Mouse (Mus musculus) ovary, postnatal 10 days (tissue): Measurements from ENCODE around the gene Gli2.

Source experiments
- DNase-seq: peaks from one replicate; pipeline ENCODE4 v3.0.0; 2022; ENCODE audit warnings: low spot score

Gli2 gene

GRCm38 (mm10) chr1:118901868-118902586, 151.4 kb downstream of the Gli2 start:
- no peak for DNase-seq

- DNase-seq: no peak
Observed at GRCm38 (mm10) chr1:118898351-118898750, 155.1 kb downstream of the Gli2 start.

DNA sequence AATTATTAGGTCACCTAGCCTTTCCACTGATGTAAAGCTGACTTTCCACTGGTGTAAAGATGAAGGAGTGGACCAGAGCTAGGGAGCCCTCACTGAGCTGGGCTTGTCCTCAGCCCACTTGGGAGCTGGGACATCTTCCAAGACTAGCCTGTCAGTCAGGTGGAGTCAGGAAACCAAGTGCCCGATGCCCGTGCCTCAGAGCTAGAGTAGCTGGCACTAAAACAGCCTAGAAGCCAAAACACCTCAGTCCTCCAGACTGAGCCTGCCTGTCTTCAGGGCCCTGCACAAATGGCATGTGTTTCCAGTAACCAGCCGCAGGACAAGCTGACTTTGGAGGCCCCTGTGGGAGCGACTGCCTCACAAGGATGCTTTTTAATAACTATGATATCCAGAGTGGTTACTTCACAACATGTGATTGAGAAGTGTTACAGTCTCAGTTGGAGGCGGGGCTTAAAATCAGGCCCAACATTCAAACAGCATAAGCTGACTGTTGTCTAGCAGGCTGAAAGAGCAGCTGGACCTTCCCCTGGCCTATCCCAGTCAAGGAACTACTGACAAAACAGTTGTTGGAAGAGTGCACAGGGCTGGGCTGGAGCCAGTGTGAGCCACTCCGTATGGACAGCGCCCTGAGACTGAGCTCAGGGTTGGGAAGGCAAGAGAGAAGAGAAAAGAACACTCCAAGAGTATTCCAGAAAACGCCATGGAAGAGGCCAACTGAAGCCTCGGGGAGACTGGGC, 158.2 kb downstream of the Gli2 start:
- DNase-seq: no peak

GRCm38 (mm10) chr1:118891395-118891794, 162.0 kb downstream of the Gli2 start:
- no peak for DNase-seq

DNA sequence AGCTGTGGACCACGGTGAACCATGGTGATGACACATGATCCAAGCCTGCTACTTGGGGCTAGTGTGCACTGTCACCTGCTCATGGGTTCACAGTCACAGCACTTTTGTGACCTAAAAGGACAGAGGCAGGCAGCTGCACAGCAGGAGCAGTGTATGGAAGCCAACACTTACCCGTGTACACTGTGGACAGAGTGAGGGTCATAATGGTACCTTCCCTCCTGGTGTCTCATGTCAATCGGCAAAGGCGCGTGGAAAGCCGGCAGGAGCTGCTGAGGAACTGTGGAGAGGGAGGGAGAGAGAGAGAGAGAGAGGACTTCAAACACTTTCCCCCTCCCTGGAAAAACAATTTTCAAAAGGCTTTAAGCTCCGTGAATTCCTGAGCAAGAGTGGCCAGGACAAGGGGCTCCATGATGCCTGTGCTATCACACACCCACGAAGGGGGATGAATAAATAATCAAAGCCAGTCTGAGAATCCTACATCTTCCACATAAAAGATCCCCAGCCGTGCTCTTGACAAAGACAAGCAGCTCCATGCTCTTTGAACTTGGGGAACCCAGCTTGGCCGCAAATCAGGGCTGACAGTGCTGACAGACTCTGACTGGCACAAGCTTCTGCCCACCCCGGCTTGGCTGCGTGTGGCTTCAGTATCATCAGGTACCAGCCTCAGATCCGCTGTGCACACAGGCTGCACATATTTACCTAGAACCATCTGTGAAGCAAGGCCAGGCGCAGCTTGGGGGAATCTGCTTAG, 163.1 kb downstream of the Gli2 start:
- no peak for DNase-seq

DNA sequence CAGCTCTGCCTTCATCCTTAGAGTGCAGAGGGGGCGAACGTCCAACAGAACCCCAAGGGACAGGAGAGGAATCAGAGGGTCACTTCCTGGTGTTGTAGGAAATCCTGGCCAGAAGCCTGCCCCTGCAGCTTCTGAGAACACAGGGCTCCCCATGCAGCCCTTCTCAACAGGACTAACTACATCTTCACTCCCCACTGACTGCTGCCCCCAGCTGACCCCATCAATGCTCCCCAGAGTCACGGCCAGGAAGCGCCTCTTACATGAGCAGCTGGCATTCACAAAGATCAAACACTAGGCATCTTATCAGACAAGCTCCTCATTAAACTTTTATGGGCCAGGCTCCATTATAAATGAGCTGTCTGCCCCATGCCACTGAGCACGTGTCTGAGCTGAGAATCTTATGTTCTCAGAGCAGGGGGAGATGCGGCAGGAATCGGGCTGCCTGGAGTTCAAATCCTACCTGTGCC, 172.6 kb downstream of the Gli2 start:
- no peak for DNase-seq

GRCm38 (mm10) chr1:118878291-118878690, 175.1 kb downstream of the Gli2 start:
- no peak for DNase-seq

GRCm38 (mm10) chr1:118875227-118875626, 178.2 kb downstream of the Gli2 start:
- no peak for DNase-seq

- no peak for DNase-seq
Observed at GRCm38 (mm10) chr1:118873559-118873958, 179.9 kb downstream of the Gli2 start.

- no peak for DNase-seq
Observed at GRCm38 (mm10) chr1:118864735-118865134, 188.7 kb downstream of the Gli2 start.

GRCm38 (mm10) chr1:118864031-118864430, 189.4 kb downstream of the Gli2 start:
- no peak for DNase-seq

GRCm38 (mm10) chr1:118858101-118858500, 195.3 kb downstream of the Gli2 start:
- DNase-seq: no peak

DNA sequence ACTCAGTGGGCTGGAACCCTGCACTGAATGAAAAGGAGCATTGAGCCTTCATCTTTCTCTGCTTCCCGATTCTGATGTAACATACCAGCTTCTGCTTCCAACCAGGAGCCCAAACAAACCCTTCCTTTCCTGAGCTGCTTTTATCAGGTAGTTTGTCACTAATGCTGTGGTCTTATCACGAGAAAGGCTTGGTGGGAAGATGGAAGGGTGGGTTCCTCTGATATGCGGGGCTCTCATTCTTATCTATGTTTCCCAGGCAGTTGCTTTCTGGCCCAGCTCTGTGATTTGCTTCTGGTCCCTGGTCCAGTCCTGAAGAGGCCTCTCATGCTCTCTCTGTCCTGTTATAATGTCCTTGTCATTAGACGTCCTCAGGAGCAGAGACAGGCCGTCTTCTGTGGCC, 222.8 kb downstream of the Gli2 start:
- DNase-seq: no peak

GRCm38 (mm10) chr1:118826614-118827013, 226.8 kb downstream of the Gli2 start:
- DNase-seq: no peak

GRCm38 (mm10) chr1:118825467-118826219, 227.8 kb downstream of the Gli2 start:
- peak; percentile 10 for DNase-seq

DNA sequence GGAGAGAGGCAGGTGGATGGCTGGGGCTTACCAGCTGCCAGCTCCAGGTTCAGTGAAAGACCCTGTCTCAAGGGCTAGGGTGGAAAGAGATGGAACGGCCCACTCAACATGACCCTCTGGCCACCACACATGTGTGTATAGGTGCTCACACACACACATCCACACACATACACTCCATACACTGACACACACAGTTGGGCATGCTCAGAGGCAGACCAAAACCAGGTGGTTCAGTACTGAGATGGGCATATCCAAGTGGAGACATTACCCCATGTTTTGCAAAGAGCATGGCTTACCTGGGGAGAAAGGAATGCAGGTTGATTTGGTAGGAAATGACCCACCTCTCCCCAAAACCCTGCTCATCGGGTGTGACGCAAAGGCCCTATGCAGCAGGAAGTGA, 228.4 kb downstream of the Gli2 start:
- no peak for DNase-seq

GRCm38 (mm10) chr1:118822258-118822657, 231.2 kb downstream of the Gli2 start:
- no peak for DNase-seq

DNA sequence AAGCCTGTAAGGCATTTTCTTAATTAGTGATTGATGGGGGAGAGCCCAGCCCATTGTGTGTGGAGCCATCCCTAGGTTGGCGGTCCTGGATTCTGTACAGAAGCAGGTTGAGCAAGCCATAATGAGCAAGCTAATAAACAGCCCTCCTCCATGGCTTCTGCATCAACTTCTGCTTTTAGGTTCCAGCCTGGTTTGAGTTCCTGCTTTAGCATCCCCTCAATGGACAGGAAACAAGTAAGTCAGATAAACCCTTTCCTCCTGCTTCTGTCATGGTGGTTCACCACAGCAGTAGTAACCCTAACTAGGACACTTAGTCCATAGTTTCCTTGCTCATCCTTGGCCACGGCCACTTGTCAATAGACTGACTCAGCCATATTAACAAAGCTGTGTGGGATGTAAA, 238.4 kb downstream of the Gli2 start:
- no peak for DNase-seq

- DNase-seq: no peak
Observed at GRCm38 (mm10) chr1:118810336-118810735, 243.1 kb downstream of the Gli2 start.

DNA sequence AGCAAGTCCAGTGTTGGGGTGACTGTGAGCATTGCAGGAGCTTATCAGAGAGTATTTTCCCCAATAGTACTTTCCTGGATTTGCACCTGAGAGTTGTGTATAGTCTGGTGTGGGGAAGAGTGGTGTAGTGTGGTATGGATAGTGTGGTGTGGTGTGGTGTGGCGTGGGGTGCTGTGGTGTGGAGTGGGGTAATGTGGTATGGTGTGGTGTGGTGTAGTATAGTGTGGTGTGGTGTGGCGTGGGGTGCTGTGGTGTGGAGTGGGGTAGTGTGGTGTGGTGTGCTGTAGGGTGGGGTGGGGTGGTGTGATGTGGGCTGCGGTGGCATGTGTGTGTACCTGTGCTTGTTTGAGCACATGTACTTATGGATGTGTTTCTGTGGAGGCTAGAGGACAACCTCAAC, 246.7 kb downstream of the Gli2 start:
- no peak for DNase-seq

DNA sequence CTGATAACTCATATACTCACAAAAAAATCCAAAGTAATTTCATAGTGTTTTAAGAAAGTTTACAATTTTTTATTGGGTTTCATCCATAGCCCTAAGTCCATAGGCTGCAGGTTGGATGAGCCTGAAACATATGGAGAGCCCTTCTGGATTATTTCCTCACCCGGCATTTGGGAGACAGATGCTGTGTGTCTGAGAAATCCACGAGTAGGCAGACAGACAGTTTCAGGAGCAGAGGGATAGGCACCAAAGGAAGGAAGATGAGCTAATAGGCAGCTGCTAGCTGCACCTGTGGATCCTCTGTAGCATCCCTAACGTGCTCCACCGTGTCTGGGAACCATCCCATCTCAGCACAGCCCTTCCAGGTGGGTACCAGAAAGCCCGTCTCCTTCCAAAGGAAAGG, 251.3 kb downstream of the Gli2 start:
- no peak for DNase-seq
